Mouse (Mus musculus): ENCODE results near the gene Jdp2.

Jdp2 gene

DNA sequence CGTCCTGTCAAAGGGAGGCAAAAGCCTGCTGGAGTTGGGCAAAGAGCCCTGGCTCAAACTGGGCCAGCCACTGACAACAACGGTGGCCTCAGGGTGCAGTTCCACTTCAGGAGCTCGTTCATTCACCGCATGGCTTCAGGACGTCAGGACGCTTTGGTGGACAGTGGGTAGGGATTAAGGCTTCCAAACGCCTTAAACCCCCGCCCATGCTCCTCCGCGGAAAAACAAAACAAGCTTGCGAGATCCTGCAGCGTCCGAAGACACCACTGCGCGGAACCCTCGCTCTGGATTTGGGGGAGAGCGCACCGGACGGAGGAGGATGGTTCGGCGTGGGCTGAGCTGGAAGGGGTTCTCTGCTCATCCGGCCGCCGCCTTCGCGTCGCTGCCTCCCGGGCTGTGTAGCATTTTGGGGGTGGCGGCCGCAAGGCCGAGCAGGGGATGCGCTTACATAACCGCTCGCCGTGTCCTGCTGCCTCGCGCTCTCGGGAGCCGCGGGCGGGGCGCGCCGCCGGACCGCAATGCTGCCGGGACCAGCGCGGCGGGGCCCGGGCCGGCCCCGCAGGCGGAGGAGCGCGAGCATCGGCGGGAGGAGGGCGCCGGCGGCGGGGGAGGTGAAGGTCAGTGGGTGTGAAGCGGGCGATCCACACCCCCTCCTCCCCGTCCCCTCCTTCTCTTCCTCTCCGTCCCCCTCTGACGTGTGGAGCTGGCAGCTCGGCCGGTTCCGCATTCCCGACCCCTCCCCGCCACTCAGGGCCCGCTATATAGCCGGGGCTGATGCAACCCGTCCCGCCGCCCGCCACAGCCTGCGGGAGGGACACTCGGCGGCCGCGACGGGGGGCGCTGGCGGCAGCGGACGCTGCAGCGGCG, at the start of gene Jdp2:
Gene Jdp2, plus strand, starts transcription at position 417 of the 867 bp plus-strand sequence.
- in situ Hi-C loops (cut with MseI, MboI) = no loop called here

DNA sequence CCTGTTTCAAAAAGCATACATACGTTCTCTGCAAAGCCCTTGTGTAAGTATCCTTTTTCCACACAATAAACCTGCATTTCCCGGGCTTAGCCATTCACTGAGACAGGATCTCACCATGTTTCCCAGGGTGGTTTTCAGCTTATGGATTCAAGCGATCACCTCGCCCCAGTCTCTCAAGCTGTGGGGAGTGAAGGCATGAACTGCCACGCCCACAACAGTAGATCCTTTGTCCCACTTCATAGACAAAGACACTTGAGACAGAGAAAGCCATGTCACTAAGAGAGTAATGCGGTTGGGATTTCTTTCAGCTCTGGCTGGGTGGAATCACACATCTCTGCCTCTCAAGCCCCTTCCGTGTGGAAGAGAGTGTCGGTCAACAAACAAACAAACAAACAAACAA, 49.2 kb upstream of the Jdp2 start:
- in situ Hi-C loops (cut with MseI, MboI) = no loop called here

DNA sequence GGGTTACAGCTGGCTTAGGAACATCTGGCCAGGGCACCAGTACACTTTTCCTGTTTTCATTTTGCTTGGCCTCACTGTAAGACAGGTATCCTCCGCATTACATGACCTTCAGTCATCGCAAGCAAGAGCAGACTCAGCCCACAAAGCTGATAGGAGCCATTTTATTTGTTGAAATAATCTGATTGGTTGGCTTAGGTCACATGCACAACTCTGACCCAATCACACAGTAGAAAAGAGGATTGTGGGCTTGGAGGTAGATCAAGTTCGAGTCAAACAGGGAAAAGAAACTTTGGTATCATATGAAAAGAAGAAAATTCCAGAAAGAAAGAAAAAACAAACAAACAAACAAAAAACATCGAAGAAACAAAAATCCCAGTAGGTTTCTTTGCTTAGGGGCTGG, 48.4 kb upstream of the Jdp2 start:
- in situ Hi-C loops (cut with MseI, MboI) = no loop called here

DNA sequence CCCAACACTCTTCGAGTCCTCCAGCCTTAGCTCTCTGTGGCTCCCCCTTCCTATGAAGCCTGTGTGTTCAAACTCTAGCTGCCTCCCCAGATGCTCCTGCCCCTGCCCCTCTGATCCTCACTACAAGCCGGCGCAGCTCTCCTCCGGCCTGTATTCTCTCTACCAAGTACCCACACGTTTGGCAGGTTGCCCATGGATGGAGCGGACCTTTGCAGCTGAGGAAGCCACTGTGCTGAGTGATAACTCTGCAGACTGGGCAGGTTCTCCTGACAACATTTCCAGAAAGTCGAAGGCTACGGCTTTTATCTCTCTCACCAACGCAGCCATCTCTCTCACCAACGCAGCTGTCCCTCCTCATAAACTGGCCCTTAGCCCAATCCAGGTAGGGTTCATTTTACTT, 39.5 kb upstream of the Jdp2 start:
- in situ Hi-C loops (cut with MseI, MboI) = no loop called here

DNA sequence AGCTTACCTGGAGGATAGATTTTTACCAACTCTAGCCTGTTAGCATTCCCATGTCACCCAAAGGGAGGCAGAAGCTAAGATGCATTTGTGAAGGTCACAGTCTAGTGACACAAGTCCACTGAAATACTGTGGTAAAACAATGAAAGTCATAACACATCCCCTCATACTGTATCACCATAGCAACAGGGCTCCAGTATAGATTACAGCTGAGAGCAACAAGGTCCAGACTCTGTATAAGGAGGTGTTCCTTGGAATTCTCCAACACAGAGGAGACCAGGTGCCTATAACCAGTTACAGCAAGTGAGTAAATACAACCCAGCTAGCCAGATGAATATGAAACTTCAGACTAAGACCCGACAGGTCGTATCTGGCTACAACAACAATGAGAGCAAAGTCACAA, 33.4 kb upstream of the Jdp2 start:
- in situ Hi-C loops (cut with MseI, MboI) = no loop called here

DNA sequence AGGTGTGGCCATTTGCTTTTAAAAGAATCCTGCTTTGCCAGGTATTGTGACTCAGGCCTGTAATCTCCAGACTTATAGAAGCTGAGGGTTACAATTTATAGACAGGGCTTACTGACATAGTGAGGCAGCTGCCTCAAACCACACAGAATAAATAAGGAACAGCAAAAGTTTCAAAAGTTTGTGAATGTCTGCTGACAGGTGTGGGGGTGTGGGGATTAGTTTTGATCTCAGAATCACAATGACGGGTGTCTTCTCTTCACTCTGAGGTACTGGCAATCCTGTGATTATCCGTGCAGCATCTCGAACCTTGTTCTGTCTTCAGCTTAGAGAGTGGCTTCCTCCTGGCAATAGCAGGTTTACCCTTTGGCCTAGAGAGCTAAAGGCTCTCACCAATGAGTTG, 30.5 kb upstream of the Jdp2 start:
- in situ Hi-C loops (cut with MseI, MboI) = no loop called here

DNA sequence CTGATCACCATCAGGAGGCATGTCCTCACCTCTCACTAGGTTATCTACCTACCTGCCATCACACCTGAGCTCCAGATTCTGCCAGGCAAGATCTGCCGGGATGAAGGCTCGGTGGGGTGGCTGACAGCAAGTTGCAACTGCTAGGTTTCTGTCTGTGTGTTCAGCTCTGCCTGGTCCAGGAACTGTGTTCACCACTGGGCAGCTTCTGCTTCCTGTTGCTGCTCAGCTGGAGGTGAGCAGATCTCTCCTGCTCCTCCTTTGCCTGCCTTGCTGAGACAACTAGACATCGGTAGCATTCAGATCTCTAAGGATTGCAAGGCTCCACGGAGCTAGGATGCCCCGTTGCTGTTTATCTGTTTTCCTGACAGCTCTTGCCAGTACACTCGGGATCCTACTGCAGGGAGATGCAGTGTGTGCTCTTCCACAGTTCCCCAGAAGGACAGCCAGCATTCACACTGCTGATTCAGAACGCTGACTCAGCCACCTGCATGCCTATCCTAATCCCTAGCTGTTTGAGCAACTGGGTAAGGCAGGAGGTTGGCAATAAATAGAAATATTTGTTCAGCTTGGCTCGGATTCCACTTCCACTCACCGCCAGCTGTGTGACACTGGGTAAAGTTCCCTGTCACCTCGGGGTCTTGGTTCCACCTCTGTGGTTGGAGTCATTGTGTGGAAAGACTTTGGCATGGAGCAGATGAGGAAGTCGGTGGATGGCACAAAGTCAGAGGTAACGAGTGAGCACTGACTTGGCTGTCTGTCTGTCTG, 29.3 kb upstream of the Jdp2 start:
- in situ Hi-C loops (cut with MseI, MboI) = no loop called here

DNA sequence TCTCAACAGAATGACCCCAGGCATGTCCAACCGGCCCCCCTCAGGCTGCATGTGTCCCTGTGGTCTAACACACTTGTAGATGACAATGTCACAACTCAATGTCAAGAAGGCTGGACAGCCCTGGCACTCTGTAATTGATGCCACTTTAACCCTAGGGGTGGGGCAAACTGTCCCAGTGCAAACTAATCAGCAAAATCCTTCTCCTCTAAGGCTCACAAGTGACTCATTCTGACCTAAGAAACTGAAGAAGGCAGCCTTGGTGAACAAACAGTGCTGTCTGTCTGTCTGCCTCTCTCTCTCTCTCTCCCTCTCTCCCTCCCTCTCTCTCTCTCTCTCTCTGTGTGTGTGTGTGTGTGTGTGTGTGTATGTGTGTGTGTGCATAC, 28.7 kb upstream of the Jdp2 start:
- in situ Hi-C loops (cut with MseI, MboI) = no loop called here

DNA sequence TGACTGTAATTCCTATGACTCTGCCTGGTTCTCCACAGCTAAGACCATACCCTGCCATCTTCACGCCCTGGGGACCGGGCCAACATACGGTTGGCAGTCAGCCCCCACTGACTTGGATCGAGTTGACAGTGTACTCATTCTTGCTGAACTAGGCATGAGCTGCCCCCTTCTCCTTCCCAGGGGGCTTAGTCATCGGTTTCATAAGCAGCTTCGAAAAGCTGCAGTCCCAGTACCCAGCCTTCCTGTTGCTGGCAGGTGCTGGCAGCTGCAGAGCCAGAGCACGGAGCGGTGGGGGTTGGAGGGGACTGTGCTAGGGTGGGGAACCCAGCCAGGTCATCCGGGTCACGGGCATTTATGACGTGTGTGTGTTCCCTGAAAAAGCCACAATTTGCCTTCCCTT, 27.5 kb upstream of the Jdp2 start:
- in situ Hi-C loops (cut with MseI, MboI) = no loop called here

DNA sequence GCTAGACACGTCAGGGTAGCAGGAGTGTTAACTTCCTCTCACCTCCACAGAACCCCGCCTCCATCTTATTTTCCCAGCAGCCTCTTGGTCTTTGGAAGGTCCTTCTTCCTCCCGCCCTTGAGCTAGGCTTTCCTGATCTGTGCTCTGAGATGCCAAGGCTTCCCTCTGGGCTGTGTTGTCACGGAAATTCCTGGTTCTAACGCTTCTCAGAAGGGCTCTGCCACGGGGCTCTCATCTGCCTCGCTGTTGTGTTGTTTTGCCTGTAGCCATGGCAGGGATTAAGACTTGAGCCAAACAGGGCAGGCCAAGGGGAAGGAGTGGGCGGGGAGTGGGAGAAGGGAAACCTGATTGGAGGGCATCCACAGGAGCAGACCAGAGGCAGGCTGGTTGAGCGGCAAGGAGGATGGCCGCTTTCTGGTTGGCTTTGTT, 26.8 kb upstream of the Jdp2 start:
- in situ Hi-C loops (cut with MseI, MboI) = no loop called here

DNA sequence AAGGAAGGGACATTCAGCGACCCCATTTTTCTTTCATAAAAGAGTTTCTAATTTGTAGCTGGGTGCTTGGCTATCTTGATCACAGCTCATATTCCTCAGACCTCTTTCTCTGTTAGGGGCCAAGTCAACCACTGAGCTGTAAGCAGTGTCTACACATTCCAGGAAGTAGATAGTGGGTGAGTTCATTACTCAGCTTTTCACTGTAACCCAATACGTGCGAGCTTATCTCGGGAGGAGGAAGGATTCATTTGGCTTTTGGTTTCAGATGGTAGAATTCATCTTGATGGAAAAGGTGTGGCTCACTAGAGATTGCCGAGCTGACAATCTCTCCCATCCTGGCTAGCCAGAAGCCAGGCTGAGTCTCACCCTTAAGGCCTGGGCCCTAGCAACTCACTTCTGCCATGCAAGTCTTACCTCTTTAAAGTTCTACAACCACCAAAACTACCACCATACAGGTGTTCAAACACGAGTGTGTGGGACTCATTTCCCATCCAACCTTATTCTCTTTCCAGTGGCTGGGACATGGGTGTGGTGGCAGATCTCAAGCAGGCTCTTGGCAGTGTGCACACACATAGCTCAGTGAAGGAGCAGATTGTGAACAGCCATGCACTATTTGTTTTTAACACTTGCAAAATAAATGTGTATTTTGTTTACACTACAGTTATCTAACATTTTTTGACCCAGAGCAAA, 23.9 kb upstream of the Jdp2 start:
- in situ Hi-C loops (cut with MseI, MboI) = no loop called here

DNA sequence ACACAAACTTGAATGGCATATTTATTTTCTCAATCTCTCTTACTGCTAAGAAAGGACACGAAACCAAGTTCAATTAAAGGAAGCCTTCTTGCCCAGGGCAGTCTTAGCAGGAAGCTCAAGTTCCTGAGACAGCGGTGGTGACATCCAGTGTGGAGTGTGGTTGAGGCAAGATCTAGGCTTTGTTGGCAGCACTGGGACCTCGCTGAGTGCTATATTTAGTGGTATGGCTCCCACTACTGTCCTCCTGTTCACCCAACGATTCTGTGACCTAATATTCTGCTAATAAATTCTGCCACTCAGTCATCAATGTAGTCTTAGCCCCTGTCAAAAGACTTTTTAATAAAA, 23.4 kb upstream of the Jdp2 start:
- in situ Hi-C loops (cut with MseI, MboI) = no loop called here

DNA sequence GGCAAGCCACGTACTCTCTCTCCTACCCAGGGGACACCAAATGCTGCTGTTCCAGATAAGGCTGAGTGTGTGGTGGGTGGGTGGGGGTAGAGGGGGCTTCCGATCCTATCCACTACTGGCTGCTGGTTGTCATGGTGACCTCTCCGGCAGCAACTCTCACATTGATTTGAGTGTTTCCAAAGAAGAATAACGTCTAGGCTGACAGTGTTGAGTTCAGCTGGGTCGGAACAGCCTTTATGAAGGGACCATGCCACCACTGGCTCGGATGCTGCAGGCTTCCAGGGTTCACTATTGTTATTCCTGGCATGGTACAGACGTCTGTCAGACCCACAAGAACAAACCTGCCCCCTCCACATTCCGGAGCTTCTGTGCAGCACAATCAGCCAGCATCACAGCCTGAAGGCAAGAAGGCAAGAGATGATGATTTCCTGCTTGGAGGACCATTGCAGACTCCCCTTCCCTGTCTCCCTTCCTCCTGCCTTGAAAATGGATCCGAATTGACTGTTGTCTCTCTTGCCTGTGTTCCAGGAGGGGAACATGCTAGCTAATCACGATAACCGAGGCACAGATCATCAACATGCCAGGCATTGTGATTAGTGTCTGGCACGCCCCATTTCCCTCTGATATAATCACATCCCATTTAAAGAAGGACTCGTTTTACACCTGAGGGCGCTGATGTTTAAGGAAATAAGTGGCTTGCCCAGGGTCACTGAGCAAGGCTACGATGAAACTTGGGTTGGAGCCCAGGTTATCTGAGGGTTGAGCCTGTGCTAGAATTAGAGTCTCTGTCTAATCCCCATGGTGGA, 17.4 kb upstream of the Jdp2 start:
- in situ Hi-C loops (cut with MseI, MboI) = no loop called here

DNA sequence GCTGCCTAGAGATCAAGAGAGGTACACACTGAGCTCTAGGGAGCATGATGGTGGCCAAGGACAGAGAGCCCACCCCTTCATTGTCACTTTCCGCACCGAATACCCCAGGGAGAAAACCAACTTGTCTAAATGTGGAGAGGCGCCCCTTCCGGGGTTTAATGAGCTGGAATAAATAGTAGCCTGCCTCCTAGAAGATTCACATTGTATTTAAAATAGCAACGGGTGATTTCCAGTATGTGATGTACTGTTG, 16.8 kb upstream of the Jdp2 start:
- in situ Hi-C loops (cut with MseI, MboI) = no loop called here

DNA sequence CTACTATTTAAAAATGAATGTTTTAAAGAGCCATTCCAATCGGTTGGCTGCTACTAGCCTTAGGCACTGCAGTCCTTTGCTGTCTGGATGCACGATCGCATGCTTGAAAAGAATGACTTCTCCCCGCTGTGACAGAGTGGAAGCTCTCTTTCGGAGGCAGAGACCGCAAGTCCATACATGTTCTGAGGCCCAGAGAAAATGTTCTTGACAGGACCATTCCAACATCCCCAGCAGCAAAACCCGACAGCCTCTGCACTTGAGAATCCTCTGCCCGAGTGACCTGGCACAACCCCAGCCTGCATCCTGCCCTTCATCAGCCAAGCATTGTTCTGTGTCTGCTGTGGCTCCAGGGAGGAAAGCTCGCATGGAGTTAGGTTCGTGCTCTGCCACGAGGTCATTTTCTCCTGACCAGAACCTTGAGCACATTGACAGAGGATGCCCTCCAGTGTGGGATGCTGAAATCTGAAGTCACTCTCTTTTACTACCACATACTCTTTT, 13.0 kb upstream of the Jdp2 start:
- in situ Hi-C loops (cut with MseI, MboI) = no loop called here

DNA sequence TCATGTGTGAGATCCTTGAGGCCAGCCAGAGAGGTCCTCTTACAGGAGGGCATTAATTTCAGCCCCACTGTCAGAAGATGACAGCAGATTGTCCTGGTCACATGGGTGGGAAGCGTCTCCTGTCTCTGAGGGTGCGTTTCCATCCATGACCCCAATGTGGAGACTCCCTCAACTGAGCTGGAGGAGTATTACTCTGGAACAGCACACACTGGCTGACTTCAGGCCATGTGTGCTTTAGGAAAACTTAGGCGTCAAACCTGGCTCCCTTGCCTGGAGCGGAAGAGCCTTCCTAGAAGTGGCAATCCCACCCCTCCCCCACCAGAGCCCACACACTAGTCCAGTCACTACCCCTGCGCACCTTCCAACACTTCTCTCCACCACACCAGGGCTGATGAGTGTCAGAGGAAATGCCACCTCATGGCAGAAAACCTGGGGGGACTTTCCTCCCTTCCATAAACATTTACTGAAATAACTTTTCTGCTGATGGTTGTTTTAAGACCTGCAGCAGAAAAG, 8.9 kb upstream of the Jdp2 start:
- in situ Hi-C loops (cut with MseI, MboI) = no loop called here

DNA sequence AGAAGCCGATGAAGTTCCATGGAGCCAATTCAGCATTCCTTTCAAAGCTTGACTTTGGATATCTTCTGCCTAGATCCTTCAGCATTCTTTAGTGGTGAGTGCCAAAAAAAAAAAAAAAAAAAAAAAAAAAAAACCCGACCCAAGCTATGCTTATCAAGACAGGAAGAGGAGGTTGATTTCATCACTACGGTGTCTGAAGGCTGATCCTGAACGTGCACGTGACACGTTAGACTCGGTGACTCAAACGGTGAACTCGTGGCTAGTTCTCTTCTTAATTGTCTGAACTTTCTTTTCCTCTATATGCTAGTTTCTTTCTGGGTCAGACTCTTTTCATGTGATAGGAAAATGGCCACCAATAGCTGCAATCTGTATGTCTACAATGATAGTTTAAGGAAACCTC, 5.9 kb upstream of the Jdp2 start:
- in situ Hi-C loops (cut with MseI, MboI) = no loop called here

DNA sequence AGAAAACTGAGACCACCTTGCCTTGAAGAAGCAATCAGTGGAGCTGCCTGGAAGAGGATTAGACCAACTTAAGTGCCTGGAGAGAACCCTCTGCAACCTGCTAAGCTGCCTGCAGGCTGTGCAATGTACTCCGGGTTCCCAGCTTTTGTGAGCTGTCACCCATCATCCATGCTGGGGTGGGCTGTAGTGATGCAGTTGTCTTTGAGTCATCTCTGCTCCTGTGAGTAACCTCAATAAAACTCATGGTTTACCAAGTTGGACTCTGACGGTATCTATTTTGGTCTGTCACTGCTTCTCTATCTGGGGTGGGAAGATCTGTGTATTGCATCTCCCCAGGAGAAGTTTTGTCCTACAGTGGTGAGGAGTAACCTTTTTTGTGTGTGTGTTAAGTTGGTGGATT, 4.4 kb upstream of the Jdp2 start:
- in situ Hi-C loops (cut with MseI, MboI) = no loop called here

DNA sequence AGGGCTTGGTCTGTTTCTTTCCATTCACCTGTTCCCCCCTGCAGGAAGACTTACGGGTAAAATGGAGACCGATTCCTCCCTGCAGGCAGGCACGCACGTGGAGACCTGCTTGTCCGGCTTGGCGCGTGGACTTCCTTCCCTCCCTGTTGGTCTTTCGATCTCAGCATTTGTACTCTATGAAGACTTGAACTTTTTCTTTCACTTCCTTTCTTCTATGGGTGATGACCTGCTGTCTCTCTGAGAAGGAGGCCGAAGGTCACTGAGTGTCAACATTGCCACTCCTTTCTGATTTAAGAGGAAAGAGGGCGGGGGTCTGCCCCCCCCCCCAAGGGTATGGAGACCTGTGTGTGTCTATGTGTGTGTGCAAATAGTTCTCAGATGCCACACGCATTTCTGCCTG, 774 bp upstream of the Jdp2 start:
- in situ Hi-C loops (cut with MseI, MboI) = no loop called here

DNA sequence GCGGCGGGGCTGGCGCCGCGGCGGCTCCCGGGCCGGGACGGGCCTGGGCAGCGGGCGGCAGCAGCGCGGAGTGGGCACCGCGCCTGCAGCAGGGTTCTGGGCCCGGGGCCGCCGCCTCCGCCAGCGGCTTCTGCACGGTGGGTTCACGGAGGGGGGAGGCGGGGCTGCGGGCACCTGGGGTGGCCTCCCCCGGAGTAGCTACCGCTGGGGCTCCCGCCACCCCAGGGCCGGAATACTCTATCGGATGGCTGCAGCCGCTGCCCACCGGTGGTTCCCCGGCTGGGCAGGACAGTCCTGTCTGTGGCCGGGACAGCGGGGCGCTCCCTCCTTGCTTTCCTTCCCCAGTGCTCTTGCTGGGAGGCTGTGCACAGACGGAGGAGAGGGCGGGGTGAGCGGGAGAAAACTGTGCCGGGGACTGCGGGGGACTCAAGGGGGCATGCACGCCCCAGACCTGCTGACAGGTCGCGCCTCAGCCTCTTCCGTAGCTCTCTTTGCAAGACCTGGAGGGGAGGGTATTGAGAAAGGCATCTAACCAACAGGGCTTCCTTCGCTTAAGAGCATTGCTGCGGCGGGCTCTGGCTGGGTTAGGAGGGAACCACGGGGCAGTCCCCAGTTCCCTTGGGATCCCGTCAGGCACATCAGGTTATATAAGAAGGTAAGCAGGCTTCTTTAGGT, 788 bp downstream of the Jdp2 start:
- in situ Hi-C loops (cut with MseI, MboI) = no loop called here

DNA sequence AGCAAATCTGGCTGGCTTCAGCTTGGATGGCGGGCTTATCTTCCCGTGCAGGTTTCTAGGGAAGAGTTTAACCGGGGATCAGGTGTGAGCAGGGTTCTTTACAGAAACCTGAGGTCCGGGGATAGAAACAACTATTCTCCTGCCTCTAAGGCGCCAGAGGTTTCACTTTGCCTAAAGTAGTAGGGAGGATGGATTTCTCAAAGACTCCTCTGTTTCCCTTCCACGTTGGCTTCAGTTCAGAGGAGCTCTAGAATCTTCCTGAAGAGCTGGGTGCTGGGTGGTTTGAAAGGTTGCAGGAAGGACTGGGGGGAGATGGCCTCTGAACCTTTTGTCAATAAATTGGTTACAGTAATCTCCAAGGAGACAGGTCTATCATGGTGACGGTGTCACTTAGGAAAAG, 1.8 kb downstream of the Jdp2 start:
- in situ Hi-C loops (cut with MseI, MboI) = no loop called here

Data from mouse trophoblast stem cell (cell line).